Mouse (Mus musculus) adrenal gland, postnatal 14 days (tissue): ENCODE measurements around the gene Lrrfip2. TPM values are rescaled to one million over a fixed set of nuclear protein-coding genes. Genes with fewer than 3 reads are reported as not detected.

ENCODE experiments used
- total RNA-seq: library from RNA; stranded (reverse); gene quantifications from 2 replicates; pipeline ENCODE4 v1.2.3, GENCODE M21; 2021

Gene Lrrfip2
- total RNA-seq, 1 experiment from 2014 or later: 48.5 TPM

Other genes with a start within 250 kb of the Lrrfip2 start
- 17.1 and 21.3 TPM in 2 replicates for gene Als2cl, start 237.7 kb upstream of the Lrrfip2 start, total RNA-seq
- gene Tmie, start 237.5 kb upstream of the Lrrfip2 start, total RNA-seq: 2.2 and 3.5 TPM in 2 replicates
- gene Fam240a, start 200.7 kb upstream of the Lrrfip2 start, total RNA-seq: not detected in 2 replicates
- gene Tdgf1, start 171.4 kb upstream of the Lrrfip2 start, total RNA-seq: not detected in 2 replicates
- 3.3 and 4.1 TPM in 2 replicates for gene Lrrc2, start 166.0 kb upstream of the Lrrfip2 start, total RNA-seq
- 3.5 and 10.0 TPM in 2 replicates for gene Rtp3, start 127.0 kb upstream of the Lrrfip2 start, total RNA-seq
- gene Ltf, start 98.3 kb upstream of the Lrrfip2 start, total RNA-seq: 2.6 and 7.3 TPM in 2 replicates
- gene Ccrl2, start 60.1 kb upstream of the Lrrfip2 start, total RNA-seq: 5.5 and 8.9 TPM in 2 replicates
- gene Mlh1, start 154.2 kb downstream of the Lrrfip2 start, total RNA-seq: 20.6 and 20.9 TPM in 2 replicates
- 36.3 and 39.8 TPM in 2 replicates for gene Epm2aip1, start 154.3 kb downstream of the Lrrfip2 start, total RNA-seq
- gene Trank1, start 194.1 kb downstream of the Lrrfip2 start, total RNA-seq: 56.4 and 61.0 TPM in 2 replicates